Comparison of ENCODE assay signal across 8 mouse cellular contexts in genomic region chr11:60308506-60309116, GRCm38 (mm10). TPM values are rescaled to one million over a fixed set of nuclear protein-coding genes. Genes with fewer than 3 reads are reported as not detected.
A peak's percentile ranks its signal among the peaks of the same experiment; 100 is the strongest.
DNase-seq lines count a peak whose midpoint lies in the region; ATAC-seq and TF ChIP-seq lines count a peak whose summit lies in the region.

No protein-coding gene starts in this region.

- 0 out of 2 replicates have a peak, but pooled peaks cover 7% of the 10 kb centered on the region for H3K9me3 ChIP-seq in heart, embryonic 12.5 days (replicated peaks)
- no peaks in the 10 kb centered on the region for H3K9me3 ChIP-seq in embryonic facial prominence, embryonic 13.5 days
- no peaks in the 10 kb centered on the region for H3K9me3 ChIP-seq in kidney, embryonic 16.5 days (ENCODE audit: low read length)
- no peaks in the 10 kb centered on the region for H3K9me3 ChIP-seq in lung, postnatal 0 days (ENCODE audit: low read length)

- peak overlapping the region; percentile 50 for H3K27ac ChIP-seq in heart, embryonic 12.5 days (ENCODE audit: poor library complexity, severe bottlenecking)
- H3K27ac ChIP-seq in embryonic facial prominence, embryonic 13.5 days = peak overlapping the region; percentile 82
- peak overlapping the region; percentile 85 for H3K27ac ChIP-seq in kidney, embryonic 16.5 days (ENCODE audit: low read length)
- H3K27ac ChIP-seq in lung, postnatal 0 days (ENCODE audit: low read length) = peak overlapping the region; percentile 40; the same call in 1 of the 2 replicates

- no peak overlapping the region for H3K9ac ChIP-seq in heart, embryonic 12.5 days
- no peak overlapping the region for H3K9ac ChIP-seq in embryonic facial prominence, embryonic 13.5 days
- 0 out of 2 replicates have a peak overlapping the region, but pooled peaks have one; percentile 15 for H3K9ac ChIP-seq in kidney, embryonic 16.5 days (replicated peaks; ENCODE audit: low read length)
- H3K9ac ChIP-seq in lung, postnatal 0 days (replicated peaks; ENCODE audit: low read depth) = no peak overlapping the region

- peak; percentile 43; the same call in 1 of the 2 replicates for TF ChIP-seq EP300 in lung, postnatal 0 days (IDR thresholded peaks at IDR 0.05)

- H3K27me3 ChIP-seq in heart, embryonic 12.5 days (replicated peaks) = no peaks in the 10 kb centered on the region
- no peaks in the 10 kb centered on the region for H3K27me3 ChIP-seq in embryonic facial prominence, embryonic 13.5 days
- H3K27me3 ChIP-seq in kidney, embryonic 16.5 days (ENCODE audit: insufficient read depth, low read length) = no peaks in the 10 kb centered on the region
- H3K27me3 ChIP-seq in lung, postnatal 0 days (replicated peaks; ENCODE audit: insufficient read depth, low read length) = no peaks in the 10 kb centered on the region

- 62% methylated on average over 12 of the region's 12 CpGs for WGBS in heart, embryonic 12.5 days
- WGBS in embryonic facial prominence, embryonic 13.5 days = 53% methylated on average over 12 of the region's 12 CpGs
- WGBS in kidney, embryonic 16.5 days = 41% methylated on average over 12 of the region's 12 CpGs
- 37% methylated on average over 12 of the region's 12 CpGs for WGBS in lung, postnatal 0 days

- ATAC-seq in heart, embryonic 12.5 days (ENCODE audit: insufficient number of reproducible peaks, low FRiP score) = peak; percentile 23; the same call in 1 of the 2 replicates
- ATAC-seq in embryonic facial prominence, embryonic 13.5 days (ENCODE audit: insufficient number of reproducible peaks, insufficient read depth, low FRiP score, low TSS enrichment, low read depth) = peak; percentile 68
- peak; percentile 86 for ATAC-seq in kidney, embryonic 16.5 days (ENCODE audit: low FRiP score, low TSS enrichment)
- ATAC-seq in lung, postnatal 0 days = peak; percentile 82
- ATAC-seq in megakaryocyte-erythroid progenitor cell, adult 5-6 weeks (replicated peaks; ENCODE audit: low FRiP score, low TSS enrichment, poor library complexity, severe bottlenecking) = no peak

- H3K4me3 ChIP-seq in heart, embryonic 12.5 days = no peak overlapping the region
- H3K4me3 ChIP-seq in embryonic facial prominence, embryonic 13.5 days = no peak overlapping the region
- H3K4me3 ChIP-seq in kidney, embryonic 16.5 days (ENCODE audit: low read length) = no peak overlapping the region
- no peak overlapping the region for H3K4me3 ChIP-seq in lung, postnatal 0 days (ENCODE audit: low read depth, low read length)

- H3K4me1 ChIP-seq in heart, embryonic 12.5 days (replicated peaks) = peaks cover 48% of the 10 kb centered on the region
- H3K4me1 ChIP-seq in embryonic facial prominence, embryonic 13.5 days = peaks cover 58% of the 10 kb centered on the region
- peaks cover 58% of the 10 kb centered on the region for H3K4me1 ChIP-seq in kidney, embryonic 16.5 days (ENCODE audit: insufficient read depth, low read length)
- H3K4me1 ChIP-seq in lung, postnatal 0 days (ENCODE audit: insufficient read depth, low read depth, low read length) = peaks cover 16% of the 10 kb centered on the region; the same call in 1 of the 2 replicates

- no peaks in the 10 kb centered on the region; the same call in 1 of the 2 replicates for H3K36me3 ChIP-seq in heart, embryonic 12.5 days
- no peaks in the 10 kb centered on the region for H3K36me3 ChIP-seq in embryonic facial prominence, embryonic 13.5 days
- H3K36me3 ChIP-seq in kidney, embryonic 16.5 days (ENCODE audit: insufficient read depth, low read length) = peaks cover 3% of the 10 kb centered on the region; the same call in 1 of the 2 replicates
- H3K36me3 ChIP-seq in lung, postnatal 0 days (ENCODE audit: insufficient read depth, low read length) = no peaks in the 10 kb centered on the region

- no peak for TF ChIP-seq CTCF in lung, postnatal 0 days (IDR thresholded peaks at IDR 0.05)

- no peak for DNase-seq in heart, adult 11 months
- DNase-seq in lung, postnatal 0 days (ENCODE audit: low spot score) = peak; percentile 72
- no peak for DNase-seq in thymus, postnatal 14 days
- no peak for DNase-seq in gastrocnemius, postnatal 36 days

- intact Hi-C loops in gastrocnemius, postnatal 36 days (cut with DNase I) = loop anchor here (5.0 kb wide), 1 partner anchor 34 kb away; no protein-coding TSS in a partner anchor

- H3K4me2 ChIP-seq in heart, embryonic 12.5 days = no peak overlapping the region
- H3K4me2 ChIP-seq in embryonic facial prominence, embryonic 13.5 days = no peak overlapping the region
- 0 out of 2 replicates have a peak overlapping the region, but pooled peaks have one; percentile 2 for H3K4me2 ChIP-seq in kidney, embryonic 16.5 days (replicated peaks; ENCODE audit: low read depth, low read length)
- 0 out of 2 replicates have a peak overlapping the region, but pooled peaks have one; percentile 11 for H3K4me2 ChIP-seq in lung, postnatal 0 days (replicated peaks; ENCODE audit: low read depth, low read length)

RNA-seq across cellular contexts. Expression of gene Tom1l2, which starts 44.1 kb away (rescaled TPM):
- 28.9 and 32.1 TPM in 2 replicates for polyA plus RNA-seq in heart, embryonic 12.5 days (2016; fragmentation: Nextera tagmentation; extraction: Ambion mirVana)
- 27.8 and 29.5 TPM in 2 replicates for polyA plus RNA-seq in embryonic facial prominence, embryonic 13.5 days (2015; fragmentation: Nextera tagmentation; extraction: Ambion mirVana)
- 36.3 and 41.7 TPM in 2 replicates for polyA plus RNA-seq in kidney, embryonic 16.5 days (2015; fragmentation: Nextera tagmentation; extraction: Ambion mirVana)
- polyA plus RNA-seq in lung, postnatal 0 days (2015; fragmentation: Nextera tagmentation; extraction: Ambion mirVana) = 19.1 and 19.7 TPM in 2 replicates
- 15.9 and 19.0 TPM in 2 replicates for total RNA-seq in megakaryocyte-erythroid progenitor cell, adult 5-6 weeks (2014; fragmentation: Nextera tagmentation)
- total RNA-seq in megakaryocyte-erythroid progenitor cell, adult 5-6 weeks (2017) = 3.9 and 5.3 TPM in 2 replicates
- total RNA-seq in gastrocnemius, postnatal 36 days (2021) = 10 to 100 TPM; 59.4 to 61.5 TPM

RNA-seq across cellular contexts. Expression of gene Drc3, which starts 44.5 kb away (rescaled TPM):
- 1.6 and 2.3 TPM in 2 replicates for polyA plus RNA-seq in heart, embryonic 12.5 days (2016; fragmentation: Nextera tagmentation; extraction: Ambion mirVana)
- polyA plus RNA-seq in embryonic facial prominence, embryonic 13.5 days (2015; fragmentation: Nextera tagmentation; extraction: Ambion mirVana) = 2.4 and 2.7 TPM in 2 replicates
- polyA plus RNA-seq in kidney, embryonic 16.5 days (2015; fragmentation: Nextera tagmentation; extraction: Ambion mirVana) = 2.1 and 2.8 TPM in 2 replicates
- 16.8 and 18.0 TPM in 2 replicates for polyA plus RNA-seq in lung, postnatal 0 days (2015; fragmentation: Nextera tagmentation; extraction: Ambion mirVana)
- 0.68 TPM in 1 of 2 replicates, not detected in the other for total RNA-seq in megakaryocyte-erythroid progenitor cell, adult 5-6 weeks (2014; fragmentation: Nextera tagmentation)
- total RNA-seq in megakaryocyte-erythroid progenitor cell, adult 5-6 weeks (2017) = 0.19 and 0.66 TPM in 2 replicates
- total RNA-seq in gastrocnemius, postnatal 36 days (2021) = 1 to 10 TPM; 1.1 to 1.2 TPM

Comparison
In these comparisons a context has a peak if more than half of its experiments do, and no peak if none do; other contexts are left out.
1. H3K4me2 ChIP-seq: peak in kidney, embryonic 16.5 days (single experiment) and lung, postnatal 0 days (single experiment); none in heart, embryonic 12.5 days (single experiment) and embryonic facial prominence, embryonic 13.5 days (single experiment).
2. Peak in every context shown above with its lines, with median percentiles within 50 percentile points of each other: H3K27ac ChIP-seq.